Mouse (Mus musculus): ENCODE results near the gene Gad1. TPM values are rescaled to one million over a fixed set of nuclear protein-coding genes. Genes with fewer than 3 reads are reported as not detected.

Gad1 gene
- polyA plus RNA-seq, 1 experiment from 2014 or later = 2.3 TPM

DNA sequence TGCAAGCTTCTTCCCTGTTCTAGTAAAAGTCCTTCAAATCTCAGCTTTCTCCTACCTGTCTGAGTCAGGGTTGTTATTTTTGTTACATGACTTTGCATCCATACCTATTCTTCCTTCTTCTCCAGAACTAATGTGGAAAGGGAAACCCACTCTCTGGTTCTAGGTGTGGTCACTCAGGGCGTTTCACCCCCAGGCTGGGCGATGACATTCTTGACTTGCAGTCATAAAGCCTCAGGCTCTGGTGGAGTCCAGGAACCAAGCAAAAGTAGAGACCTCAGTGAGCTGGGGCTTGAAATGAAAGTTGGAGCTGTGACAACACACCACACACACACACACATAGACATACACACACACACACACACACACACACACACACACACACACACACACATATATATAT, 63.2 kb downstream of the Gad1 start:
- Histone ChIP-seq H3K9me3 (no peaks in the 10 kb centered on the region; the same call in 1 of the 2 replicates), H3K4me3 (no peak overlapping the region), H3K27me3 (ENCODE audit: poor library complexity, severe bottlenecking) (no peaks in the 10 kb centered on the region), H3K36me3 (replicated peaks) (no peaks in the 10 kb centered on the region), H3K27ac (no peak overlapping the region), H3K4me1 (peaks cover 6% of the 10 kb centered on the region)
- 77% methylated on average over 2 of the region's 2 CpGs for WGBS
- no peak for DNase-seq (ENCODE audit: extremely low spot score, low spot score)

DNA sequence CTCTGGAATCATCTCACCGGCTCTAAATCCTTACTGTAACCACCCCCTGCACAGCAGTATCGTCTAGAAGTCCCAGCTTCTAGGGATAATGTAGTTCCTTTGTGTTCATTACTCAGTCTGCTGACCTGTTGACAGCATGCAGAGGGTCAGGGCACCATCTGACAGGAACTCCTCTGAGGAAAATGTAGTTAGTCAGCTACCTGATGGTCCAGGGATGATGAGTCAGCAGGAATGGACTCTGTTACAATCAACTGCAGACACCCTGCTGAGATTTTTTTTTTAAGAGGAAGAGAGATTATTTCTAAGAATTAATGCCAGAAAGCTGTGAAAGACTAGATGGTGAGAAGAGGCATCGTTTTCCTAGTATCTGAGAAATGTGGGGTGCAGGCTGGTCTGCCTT, 63.7 kb downstream of the Gad1 start:
- Histone ChIP-seq H3K27me3 (ENCODE audit: poor library complexity, severe bottlenecking) (no peaks in the 10 kb centered on the region), H3K36me3 (replicated peaks) (no peaks in the 10 kb centered on the region), H3K27ac (no peak overlapping the region), H3K4me1 (peaks cover 6% of the 10 kb centered on the region), H3K9me3 (no peaks in the 10 kb centered on the region; the same call in 1 of the 2 replicates), H3K4me3 (no peak overlapping the region)
- WGBS = 76% methylated on average over 3 of the region's 3 CpGs
- no peak for DNase-seq (ENCODE audit: extremely low spot score, low spot score)

DNA sequence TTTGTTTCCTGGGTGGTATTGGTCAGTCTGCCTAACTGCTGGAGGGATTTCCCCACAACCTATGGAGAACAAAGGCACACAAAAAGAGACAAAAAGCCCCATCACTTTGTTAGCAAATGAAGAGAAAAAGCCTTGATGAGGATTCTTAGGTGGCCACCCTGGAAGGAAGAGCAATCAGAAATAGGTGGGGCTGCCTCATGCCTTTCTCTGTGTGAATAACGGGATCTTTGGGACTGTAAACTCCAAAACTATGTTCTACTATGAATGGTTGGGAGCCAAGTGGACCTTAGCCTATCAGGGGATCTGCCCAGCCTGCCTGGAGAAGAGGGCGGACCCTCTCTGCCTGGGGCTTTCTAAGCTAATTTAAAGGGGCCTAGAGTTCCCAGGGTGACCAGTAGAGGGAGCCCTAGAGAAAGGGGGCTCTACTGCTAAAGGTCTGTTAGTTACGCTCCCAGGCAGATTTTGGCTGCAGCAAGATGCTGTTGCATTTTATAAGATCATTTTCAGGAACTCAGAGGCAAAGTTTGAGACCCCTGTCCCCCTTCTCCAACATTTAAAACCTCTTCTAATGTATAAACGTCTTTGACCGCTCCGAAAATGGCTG, 66.5 kb downstream of the Gad1 start:
- Histone ChIP-seq H3K36me3 (replicated peaks) (no peaks in the 10 kb centered on the region), H3K9me3 (no peaks in the 10 kb centered on the region), H3K4me3 (no peak overlapping the region), H3K4me1 (peaks cover 6% of the 10 kb centered on the region), H3K27me3 (ENCODE audit: poor library complexity, severe bottlenecking) (no peaks in the 10 kb centered on the region), H3K27ac (no peak overlapping the region)
- whole genome bisulfite sequencing = 86% methylated on average over 6 of the region's 6 CpGs
- no peak for DNase-seq (ENCODE audit: extremely low spot score, low spot score)

DNA sequence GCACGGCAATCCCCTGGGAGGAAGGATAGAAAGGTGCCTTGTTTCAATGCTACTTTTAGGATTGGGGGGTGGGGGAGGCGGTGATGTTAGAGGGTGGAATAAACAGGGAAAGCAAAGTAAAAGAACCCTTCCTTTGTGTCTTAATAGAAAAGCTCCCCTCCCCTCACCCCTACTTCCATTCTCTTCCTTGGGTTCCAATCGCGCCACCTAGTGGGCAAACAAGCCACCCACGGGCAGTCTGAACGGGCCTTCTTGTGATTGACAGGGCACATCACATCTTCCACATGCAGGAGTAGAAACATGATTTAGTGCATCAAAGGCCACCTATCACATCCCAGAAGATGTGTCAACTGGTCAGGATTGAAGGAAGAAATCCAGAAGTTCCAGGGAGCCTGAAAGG, 67.4 kb downstream of the Gad1 start:
- WGBS = 14% methylated on average over 6 of the region's 6 CpGs
- Histone ChIP-seq H3K36me3 (replicated peaks) (no peaks in the 10 kb centered on the region), H3K4me1 (peaks cover 6% of the 10 kb centered on the region), H3K9me3 (no peaks in the 10 kb centered on the region), H3K27me3 (ENCODE audit: poor library complexity, severe bottlenecking) (no peaks in the 10 kb centered on the region), H3K27ac (no peak overlapping the region), H3K4me3 (no peak overlapping the region)
- DNase-seq (ENCODE audit: extremely low spot score, low spot score) = peak; percentile 65

DNA sequence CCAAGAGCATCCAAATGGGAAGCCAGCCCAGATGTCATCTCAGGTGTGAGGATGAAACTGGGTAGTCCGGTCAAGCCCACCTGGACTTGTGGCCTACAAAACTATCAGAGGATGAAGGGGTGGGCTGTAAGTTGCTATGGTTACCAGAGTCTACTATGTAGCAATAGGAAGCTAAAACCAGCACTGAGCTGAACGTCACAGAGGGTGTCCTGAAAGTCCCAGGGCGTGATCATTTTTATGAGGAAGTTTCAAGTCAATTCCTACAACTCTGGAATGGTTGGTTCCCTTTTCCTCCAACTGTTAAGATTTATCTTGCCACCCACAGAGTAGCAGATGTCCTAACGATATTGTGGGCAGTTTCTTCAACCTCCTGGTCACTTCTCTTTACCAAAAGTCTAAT, 69.4 kb downstream of the Gad1 start:
- WGBS = 86% methylated on average over 4 of the region's 4 CpGs
- no peak overlapping the region for H3K4me3 ChIP-seq
- no peak for DNase-seq (ENCODE audit: extremely low spot score, low spot score)
- no peaks in the 10 kb centered on the region for H3K27me3 ChIP-seq (ENCODE audit: poor library complexity, severe bottlenecking)
- H3K36me3 ChIP-seq (replicated peaks) = no peaks in the 10 kb centered on the region
- H3K4me1 ChIP-seq = peaks cover 6% of the 10 kb centered on the region
- no peaks in the 10 kb centered on the region for H3K9me3 ChIP-seq
- no peak overlapping the region for H3K27ac ChIP-seq

DNA sequence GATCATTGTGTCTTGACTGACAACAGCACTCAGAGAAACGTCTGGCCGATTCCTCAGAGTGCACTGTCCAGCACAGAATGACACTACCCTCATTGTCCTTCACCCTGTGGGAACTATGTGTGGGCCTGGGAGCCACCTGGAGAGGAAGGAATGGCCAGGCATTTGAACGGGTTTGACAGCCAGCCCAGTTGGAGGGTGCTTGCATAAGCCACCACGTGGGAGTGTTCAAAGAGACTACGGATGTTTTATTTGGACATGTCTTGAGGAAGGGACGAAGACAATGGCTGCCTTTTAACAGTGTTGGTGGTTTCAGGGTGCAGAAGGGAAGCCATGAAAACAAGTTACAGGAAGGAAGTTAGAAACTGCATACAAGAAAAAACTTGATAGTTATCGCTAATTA, 72.9 kb downstream of the Gad1 start:
- H3K36me3 ChIP-seq (replicated peaks) = no peaks in the 10 kb centered on the region
- 78% methylated on average over 7 of the region's 7 CpGs for WGBS

DNA sequence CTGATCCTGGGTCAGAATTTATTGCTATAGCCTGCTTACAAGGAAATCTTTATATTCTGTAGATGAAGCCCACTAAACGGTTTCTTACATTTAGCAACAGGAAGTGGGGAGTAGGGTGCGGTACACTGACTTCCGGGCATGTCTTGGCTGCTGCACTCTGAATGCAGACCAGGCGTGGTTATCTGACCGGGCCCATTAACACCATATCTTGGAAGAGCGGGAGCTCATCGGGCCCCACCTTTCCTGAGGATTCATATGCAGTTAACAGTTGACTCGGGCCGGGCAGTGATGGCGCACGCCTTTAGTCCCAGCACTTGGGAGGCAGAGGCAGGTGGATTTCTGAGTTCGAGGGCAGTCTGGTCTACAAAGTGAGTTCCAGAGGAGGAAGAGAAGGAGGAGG, 75.5 kb downstream of the Gad1 start:
- 96% methylated on average over 12 of the region's 12 CpGs for WGBS
- no peaks in the 10 kb centered on the region for H3K27me3 ChIP-seq (ENCODE audit: poor library complexity, severe bottlenecking)
- H3K27ac ChIP-seq = no peak overlapping the region

More for the DNA sequence above, 72.9 kb downstream of the Gad1 start:
- Histone ChIP-seq H3K27me3 (ENCODE audit: poor library complexity, severe bottlenecking) (no peaks in the 10 kb centered on the region), H3K9me3 (no peaks in the 10 kb centered on the region), H3K4me3 (no peak overlapping the region), H3K4me1 (peaks cover 15% of the 10 kb centered on the region), H3K27ac (no peak overlapping the region)
- no peak for DNase-seq (ENCODE audit: extremely low spot score, low spot score)

DNA sequence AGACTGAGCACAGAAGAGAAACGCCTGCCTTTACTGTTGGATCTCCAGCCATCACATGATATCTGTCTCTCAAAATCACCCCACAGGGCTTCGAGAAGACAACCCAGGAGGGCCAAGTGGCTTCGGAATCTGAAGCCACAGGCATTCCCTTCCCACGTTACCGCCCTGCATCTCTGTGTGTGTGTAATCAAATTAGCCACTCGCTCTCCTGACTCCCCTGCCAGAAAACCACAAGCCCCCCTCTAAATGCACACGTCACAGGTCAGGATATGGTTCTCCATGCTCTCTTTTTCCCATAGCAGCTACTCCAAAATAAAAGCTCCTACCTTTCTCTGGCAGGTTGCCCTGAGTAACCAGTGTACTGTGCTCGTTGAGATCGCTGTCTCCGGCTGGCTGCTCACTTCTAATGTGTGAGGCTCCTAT, 76.5 kb downstream of the Gad1 start:
- no peaks in the 10 kb centered on the region for H3K9me3 ChIP-seq
- H3K27ac ChIP-seq = 0 out of 2 replicates have a peak overlapping the region, but pooled peaks have one; percentile 4
- peak; percentile 31 for DNase-seq (ENCODE audit: extremely low spot score, low spot score)
- peaks cover 15% of the 10 kb centered on the region for H3K4me1 ChIP-seq
- H3K27me3 ChIP-seq (ENCODE audit: poor library complexity, severe bottlenecking) = no peaks in the 10 kb centered on the region
- H3K4me3 ChIP-seq = peak overlapping the region; percentile 26; the same call in 1 of the 2 replicates
- 35% methylated on average over 10 of the region's 10 CpGs for WGBS
- H3K36me3 ChIP-seq (replicated peaks) = no peaks in the 10 kb centered on the region

More for the DNA sequence above, 75.5 kb downstream of the Gad1 start:
- Histone ChIP-seq H3K9me3 (no peaks in the 10 kb centered on the region), H3K36me3 (replicated peaks) (no peaks in the 10 kb centered on the region), H3K4me1 (peaks cover 15% of the 10 kb centered on the region), H3K4me3 (no peak overlapping the region)
- no peak for DNase-seq (ENCODE audit: extremely low spot score, low spot score)

DNA sequence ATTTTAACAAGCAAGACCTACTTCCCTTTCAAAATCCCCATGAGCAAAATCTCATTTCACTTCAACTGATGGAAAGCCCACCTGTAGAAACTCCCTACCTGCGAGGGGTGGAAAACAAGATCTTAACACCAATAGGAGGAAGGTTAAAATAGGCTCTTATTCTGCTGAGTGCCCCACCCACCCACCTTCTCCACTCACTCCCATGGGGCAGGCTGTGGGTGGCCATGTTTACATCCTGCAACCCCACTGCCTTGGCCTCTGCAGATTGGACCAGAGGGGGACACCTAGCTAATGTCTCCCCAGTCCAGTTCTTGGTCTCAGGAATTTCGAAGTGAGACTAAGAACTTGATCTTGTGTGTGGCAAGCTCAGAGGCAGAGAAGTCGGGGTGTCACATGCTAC, 77.0 kb downstream of the Gad1 start:
- no peaks in the 10 kb centered on the region for H3K9me3 ChIP-seq
- H3K27me3 ChIP-seq (ENCODE audit: poor library complexity, severe bottlenecking) = no peaks in the 10 kb centered on the region
- 71% methylated on average over 3 of the region's 3 CpGs for WGBS
- H3K4me1 ChIP-seq = peaks cover 15% of the 10 kb centered on the region
- no peak for DNase-seq (ENCODE audit: extremely low spot score, low spot score)
- 0 out of 2 replicates have a peak overlapping the region, but pooled peaks have one; percentile 41 for H3K27ac ChIP-seq
- H3K36me3 ChIP-seq (replicated peaks) = no peaks in the 10 kb centered on the region
- H3K4me3 ChIP-seq = no peak overlapping the region

DNA sequence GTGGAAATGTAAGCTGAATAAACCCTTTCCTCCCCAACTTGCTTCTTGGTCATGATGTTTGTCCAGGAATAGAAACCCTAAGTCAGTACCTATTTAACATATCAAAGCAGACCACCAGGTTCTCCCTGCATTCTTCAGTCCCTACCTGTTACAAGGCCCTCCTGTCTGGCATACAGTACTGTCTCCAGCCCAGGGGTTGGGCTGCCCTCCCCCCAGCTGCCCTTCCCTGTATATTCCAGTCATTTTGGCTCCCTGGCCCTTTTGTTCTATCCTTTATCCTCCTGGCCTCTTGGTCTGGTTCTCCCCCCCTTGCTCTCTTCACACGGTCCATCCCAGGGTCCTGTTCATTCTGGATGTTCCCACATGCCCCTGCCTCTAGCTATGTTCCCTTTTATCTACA, 78.4 kb downstream of the Gad1 start:
- no peaks in the 10 kb centered on the region for H3K36me3 ChIP-seq (replicated peaks)
- peaks cover 15% of the 10 kb centered on the region for H3K4me1 ChIP-seq
- no peak overlapping the region for H3K4me3 ChIP-seq
- no peak overlapping the region for H3K27ac ChIP-seq
- whole genome bisulfite sequencing = 92% methylated on average over 1 of the region's 1 CpGs
- no peaks in the 10 kb centered on the region for H3K27me3 ChIP-seq (ENCODE audit: poor library complexity, severe bottlenecking)
- H3K9me3 ChIP-seq = no peaks in the 10 kb centered on the region
- DNase-seq (ENCODE audit: extremely low spot score, low spot score) = no peak

DNA sequence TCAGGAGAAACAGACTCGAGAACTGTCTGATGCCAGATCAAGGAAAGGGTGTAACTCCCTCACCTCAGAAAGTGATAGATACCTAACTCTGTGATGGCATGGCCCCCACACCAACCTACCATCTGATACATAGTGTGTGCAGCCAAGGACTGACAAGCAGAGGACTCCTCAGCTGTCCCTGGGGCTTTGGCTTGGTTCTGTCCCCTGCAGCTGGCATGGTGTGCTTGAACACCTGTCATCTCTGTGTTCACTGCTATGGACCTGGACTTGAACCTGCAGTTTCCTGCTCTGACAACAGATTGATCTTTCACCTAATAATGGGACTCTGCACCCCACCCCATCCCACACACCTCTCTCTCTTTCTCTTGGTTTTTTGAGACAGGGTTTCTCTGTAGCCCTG, 79.5 kb downstream of the Gad1 start:
- peaks cover 15% of the 10 kb centered on the region for H3K4me1 ChIP-seq
- no peak overlapping the region for H3K27ac ChIP-seq
- H3K36me3 ChIP-seq (replicated peaks) = no peaks in the 10 kb centered on the region
- no peak for DNase-seq (ENCODE audit: extremely low spot score, low spot score)
- no peak overlapping the region for H3K4me3 ChIP-seq
- H3K9me3 ChIP-seq = peaks cover 10% of the 10 kb centered on the region
- 83% methylated on average over 1 of the region's 1 CpGs for WGBS
- no peaks in the 10 kb centered on the region for H3K27me3 ChIP-seq (ENCODE audit: poor library complexity, severe bottlenecking)

DNA sequence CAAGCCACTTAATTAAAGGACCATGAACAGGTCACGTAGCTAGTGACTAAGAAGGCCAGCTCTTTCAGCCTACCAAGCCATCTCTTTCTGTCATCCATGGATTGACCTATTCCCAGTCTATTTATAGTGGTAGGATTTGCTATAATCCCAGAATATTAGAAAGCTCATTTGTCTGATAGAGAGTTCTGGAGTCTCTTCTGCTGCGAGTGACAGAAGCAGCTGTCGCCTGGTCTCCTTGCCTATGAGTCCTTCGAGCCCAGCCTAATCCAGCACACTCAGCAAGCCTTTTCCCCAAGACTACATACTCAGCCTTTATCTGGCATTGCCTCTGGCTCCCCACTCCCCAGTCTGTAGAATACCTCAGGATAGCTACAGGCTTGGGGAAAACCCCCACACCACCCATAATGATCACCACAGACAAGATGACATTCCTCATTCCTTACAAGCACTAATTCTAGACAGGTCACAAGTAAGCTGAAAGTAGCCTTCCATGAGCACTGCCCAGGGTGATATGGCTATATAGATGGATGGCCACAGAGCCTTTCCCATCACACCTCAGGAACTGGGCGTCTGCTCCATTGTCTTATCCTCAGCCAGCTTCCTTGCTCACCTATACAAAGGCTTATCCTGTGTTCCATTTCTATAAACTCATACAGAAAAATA, 81.3 kb downstream of the Gad1 start:
- no peak overlapping the region for H3K4me3 ChIP-seq
- H3K27ac ChIP-seq = no peak overlapping the region
- H3K9me3 ChIP-seq = peaks cover 12% of the 10 kb centered on the region
- H3K27me3 ChIP-seq (ENCODE audit: poor library complexity, severe bottlenecking) = no peaks in the 10 kb centered on the region
- 88% methylated on average over 5 of the region's 5 CpGs for WGBS
- H3K36me3 ChIP-seq (replicated peaks) = no peaks in the 10 kb centered on the region
- DNase-seq (ENCODE audit: extremely low spot score, low spot score) = no peak
- peaks cover 11% of the 10 kb centered on the region for H3K4me1 ChIP-seq

DNA sequence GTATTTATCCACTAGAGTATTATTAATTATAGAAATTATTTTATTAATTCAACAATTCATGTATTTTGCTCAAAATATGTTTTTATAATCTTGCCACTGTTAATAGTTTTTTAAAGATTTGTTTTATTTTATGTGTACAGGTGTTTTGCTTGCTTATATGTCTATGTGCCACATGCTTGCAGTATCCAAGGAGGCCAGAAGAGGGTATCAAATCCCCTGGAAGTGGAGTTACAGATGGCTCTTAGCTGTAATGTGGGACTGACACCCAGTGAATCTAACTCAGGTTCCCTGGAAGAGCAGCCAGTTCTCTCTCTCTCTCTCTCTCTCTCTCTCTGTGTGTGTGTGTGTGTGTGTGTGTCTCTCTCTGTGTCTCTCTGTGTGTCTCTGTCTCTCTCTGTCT, 88.1 kb downstream of the Gad1 start:
- Histone ChIP-seq H3K9me3 (peaks cover 12% of the 10 kb centered on the region), H3K27ac (no peak overlapping the region), H3K27me3 (ENCODE audit: poor library complexity, severe bottlenecking) (no peaks in the 10 kb centered on the region), H3K4me3 (no peak overlapping the region), H3K36me3 (replicated peaks) (no peaks in the 10 kb centered on the region), H3K4me1 (peaks cover 17% of the 10 kb centered on the region)
- DNase-seq (ENCODE audit: extremely low spot score, low spot score) = no peak

All from forebrain, embryonic 10.5 days (tissue).